Mouse (Mus musculus) left cerebral cortex, postnatal 36 days (tissue): ENCODE data around the gene Slc19a2. TPM values are rescaled to one million over a fixed set of nuclear protein-coding genes. Genes with fewer than 3 reads are reported as not detected.

Experiments used
- DNase-seq, 2 experiments: peaks; one replicate each; pipeline ENCODE4 v3.0.0; 2021 to 2022; ENCODE audit warnings: low spot score in 2 of 2, mixed read lengths in 1 of 2
- intact Hi-C: fragments of 180-260 bp; cut with DNase I; formaldehyde crosslinking; loops from one replicate; pipeline ENCODE4 v1.15.1; 2025
- total RNA-seq, 2 experiments: library from RNA; stranded (reverse); gene quantifications; 2 replicates each; pipeline ENCODE4 v1.2.3; 2021

Gene Slc19a2
- total RNA-seq, 2 experiments from 2014 or later, result 12.8 to 13.5 TPM

GRCm38 (mm10) chr1:164307922-164308321, 59.1 kb downstream of the Slc19a2 start:
- intact Hi-C loops, result no loop called here
- DNase-seq, result no peak

DNA sequence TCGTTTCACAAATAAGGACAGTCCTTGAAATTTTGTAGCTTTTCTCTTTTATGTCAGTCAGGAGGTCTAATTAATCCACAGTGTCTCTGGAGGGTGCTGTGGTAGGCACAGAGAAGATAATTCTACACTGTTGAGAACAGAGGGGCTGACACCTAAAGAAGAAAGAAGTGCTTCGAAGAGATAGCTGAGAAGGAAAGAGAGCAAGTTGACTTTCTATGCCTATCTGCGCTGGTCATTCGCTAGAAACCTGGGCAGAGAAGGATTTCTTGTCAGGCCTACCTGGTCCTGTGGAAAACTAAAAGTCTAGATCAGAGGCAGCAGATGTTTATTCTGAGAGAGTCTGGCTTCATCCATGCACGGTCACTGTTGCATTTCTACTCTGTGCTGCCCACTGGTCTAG, 65.2 kb downstream of the Slc19a2 start:
- intact Hi-C loops, result loop anchor here (10.0 kb wide), 1 partner anchor 911 kb away; no protein-coding TSS in a partner anchor
- DNase-seq, result no peak

Other genes with a start within 250 kb of the Slc19a2 start
- under 1 TPM in 1 of 2 experiments, not detected in 1; 0.10 TPM for gene Sele, start 200.8 kb upstream of the Slc19a2 start, total RNA-seq
- not detected for gene Sell, start 187.1 kb upstream of the Slc19a2 start, total RNA-seq
- gene Selp, start 133.8 kb upstream of the Slc19a2 start, total RNA-seq, result not detected
- under 1 TPM; 0.42 to 0.52 TPM for gene F5, start 97.2 kb upstream of the Slc19a2 start, total RNA-seq
- 10 to 100 TPM; 23.4 to 24.4 TPM for gene Ccdc181, start 26.5 kb downstream of the Slc19a2 start, total RNA-seq
- 10 to 100 TPM; 24.0 to 26.7 TPM for gene Nme7, start 55.1 kb downstream of the Slc19a2 start, total RNA-seq
- gene Blzf1, start 58.4 kb downstream of the Slc19a2 start, total RNA-seq, result 10 to 100 TPM; 24.6 to 26.7 TPM
- gene Atp1b1, start 209.3 kb downstream of the Slc19a2 start, total RNA-seq, result 1,000 to 10,000 TPM; 1,659 to 1,749 TPM